Mouse (Mus musculus): ENCODE measurements around the gene Ptprg.

Gene Ptprg

GRCm38 (mm10) chr14:11618140-11618705 is 64.9 kb downstream of the Ptprg start:
- DNase-seq (ENCODE audit: low spot score), result no peak

DNA sequence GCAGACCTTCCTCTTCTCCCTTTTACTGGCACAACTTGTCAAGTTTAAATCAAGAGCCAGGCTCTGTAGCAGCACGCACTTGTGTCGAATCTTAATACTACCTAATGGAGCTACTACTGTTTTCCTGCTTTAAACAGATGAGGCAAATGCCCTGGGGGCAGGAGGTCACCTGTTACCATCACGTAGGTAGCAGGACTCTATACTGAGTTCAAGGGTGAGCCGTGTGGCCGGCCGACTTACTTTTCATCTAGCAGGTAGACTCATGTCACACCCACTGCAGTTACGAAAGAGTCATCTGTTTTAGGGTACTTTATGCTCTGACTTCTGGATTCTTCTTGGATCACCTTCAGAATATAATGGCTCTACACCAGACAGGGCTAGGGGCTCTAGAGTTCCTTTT is 66.3 kb downstream of the Ptprg start:
- no peak for DNase-seq (ENCODE audit: low spot score)

- no peak for DNase-seq (ENCODE audit: low spot score)
Measured at GRCm38 (mm10) chr14:11620314-11620713, 67.0 kb downstream of the Ptprg start.

DNA sequence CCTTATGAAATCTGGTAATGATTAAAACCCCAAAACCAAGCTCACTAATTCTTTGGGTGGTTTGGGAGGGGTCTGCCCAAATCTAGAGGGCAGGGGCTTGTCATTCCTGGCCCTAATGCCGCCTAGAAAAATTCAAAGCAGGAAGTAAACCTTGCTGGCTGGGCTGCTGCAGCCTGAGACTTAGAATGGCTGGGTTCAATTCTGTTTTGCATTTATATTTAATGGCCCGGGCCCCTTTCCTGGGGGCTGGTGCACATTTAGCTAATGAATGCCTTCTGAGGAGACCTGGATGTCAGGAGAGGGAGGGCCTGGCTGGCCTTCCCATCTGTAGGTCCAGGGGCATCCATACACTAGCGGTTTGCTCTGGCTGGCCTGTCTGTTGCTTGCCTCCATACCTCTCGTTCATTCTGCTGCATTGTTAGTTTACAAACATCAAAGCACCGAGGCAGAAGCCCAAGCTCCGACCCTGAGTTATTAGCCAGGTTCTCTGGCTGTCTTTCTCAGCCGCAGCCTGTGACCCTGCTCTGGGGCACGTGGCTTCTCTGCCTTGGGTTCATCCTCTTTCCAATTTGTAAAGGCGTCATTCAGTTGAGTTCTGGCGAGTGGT is 67.7 kb downstream of the Ptprg start:
- no peak for DNase-seq (ENCODE audit: low spot score)

DNA sequence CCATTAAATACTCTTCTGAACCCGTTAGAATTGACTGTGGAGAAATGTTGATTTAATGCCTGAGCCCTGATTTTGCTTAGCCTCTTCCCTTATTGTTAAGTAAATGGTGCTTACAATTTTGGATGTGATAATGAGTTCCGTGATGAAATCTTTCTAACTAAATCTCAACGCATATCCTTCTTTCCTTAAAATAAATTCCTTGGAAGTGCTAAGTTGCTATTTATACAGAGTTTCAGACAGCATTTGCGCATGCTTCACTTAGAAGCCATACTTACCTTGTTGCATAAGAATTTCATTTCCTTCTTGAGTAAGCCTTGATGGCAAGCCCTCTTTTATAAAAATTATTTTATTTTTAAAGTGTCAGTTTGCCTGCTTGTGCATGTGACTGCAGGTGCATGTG is 70.2 kb downstream of the Ptprg start:
- no peak for DNase-seq (ENCODE audit: low spot score)

- DNase-seq (ENCODE audit: low spot score), result no peak
Measured at GRCm38 (mm10) chr14:11630736-11631135, 77.4 kb downstream of the Ptprg start.

GRCm38 (mm10) chr14:11631505-11631904 is 78.2 kb downstream of the Ptprg start:
- DNase-seq (ENCODE audit: low spot score), result no peak

DNA sequence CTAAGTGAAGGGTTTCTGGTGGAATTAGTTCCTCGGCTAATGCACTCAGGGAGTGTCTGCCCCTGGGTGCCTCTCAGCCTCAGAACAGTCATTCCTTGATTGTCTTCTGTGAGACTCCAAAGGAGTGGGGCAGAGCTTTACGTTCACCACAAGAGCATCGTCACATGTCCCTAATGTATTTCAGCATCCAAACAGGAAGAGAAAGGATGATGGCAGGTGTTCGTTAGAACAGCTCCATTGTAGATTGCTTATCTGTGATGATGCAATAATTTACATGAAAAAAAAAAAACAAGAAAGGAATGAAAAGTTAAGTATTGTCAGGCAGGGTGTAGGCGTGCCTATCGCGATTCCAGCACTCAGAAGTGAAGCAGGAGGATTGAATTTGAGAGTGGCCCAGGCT is 84.3 kb downstream of the Ptprg start:
- DNase-seq (ENCODE audit: low spot score), result no peak

DNA sequence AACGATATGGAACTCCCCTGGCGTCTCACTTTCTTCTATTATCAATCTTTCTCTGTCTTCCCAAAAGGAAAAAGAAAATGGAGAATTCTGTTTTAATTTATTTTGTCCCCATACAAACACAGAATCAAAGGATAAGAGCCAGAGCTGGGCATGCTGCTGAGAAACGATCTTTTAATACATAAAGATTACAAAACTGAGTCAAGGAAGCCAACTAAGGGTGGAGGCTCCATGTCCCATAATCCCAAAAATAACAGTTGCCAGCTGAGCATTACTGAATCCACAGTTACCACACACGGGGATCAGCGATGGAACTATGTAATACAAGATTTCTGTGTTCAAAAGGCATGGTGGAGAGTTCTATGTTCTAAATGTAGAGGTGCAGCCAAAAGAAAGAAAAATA is 86.0 kb downstream of the Ptprg start:
- no peak for DNase-seq (ENCODE audit: low spot score)

GRCm38 (mm10) chr14:11640372-11640771 is 87.0 kb downstream of the Ptprg start:
- DNase-seq (ENCODE audit: low spot score), result no peak

GRCm38 (mm10) chr14:11640996-11641395 is 87.7 kb downstream of the Ptprg start:
- no peak for DNase-seq (ENCODE audit: low spot score)

DNA sequence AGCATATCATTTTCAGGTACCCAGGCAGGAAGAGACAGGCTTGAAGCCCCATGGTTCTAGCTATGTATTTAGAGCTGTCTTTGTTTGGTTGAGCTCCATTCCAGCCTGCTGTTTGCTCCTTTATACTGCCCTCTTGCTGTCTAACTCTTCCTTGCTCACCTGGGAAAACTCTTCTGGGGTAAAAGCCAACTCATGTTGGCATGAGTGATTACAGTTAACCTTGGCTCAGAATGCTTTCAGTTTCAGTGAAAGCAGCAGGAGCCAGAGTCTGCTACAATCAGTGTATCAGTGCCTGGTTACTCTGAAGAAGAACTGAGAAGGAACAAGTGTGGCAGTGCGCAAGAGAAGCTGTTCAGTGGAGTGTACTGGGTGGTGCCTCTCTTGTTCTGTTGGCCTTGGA is 89.6 kb downstream of the Ptprg start:
- peak; percentile 53 for DNase-seq (ENCODE audit: low spot score)

DNA sequence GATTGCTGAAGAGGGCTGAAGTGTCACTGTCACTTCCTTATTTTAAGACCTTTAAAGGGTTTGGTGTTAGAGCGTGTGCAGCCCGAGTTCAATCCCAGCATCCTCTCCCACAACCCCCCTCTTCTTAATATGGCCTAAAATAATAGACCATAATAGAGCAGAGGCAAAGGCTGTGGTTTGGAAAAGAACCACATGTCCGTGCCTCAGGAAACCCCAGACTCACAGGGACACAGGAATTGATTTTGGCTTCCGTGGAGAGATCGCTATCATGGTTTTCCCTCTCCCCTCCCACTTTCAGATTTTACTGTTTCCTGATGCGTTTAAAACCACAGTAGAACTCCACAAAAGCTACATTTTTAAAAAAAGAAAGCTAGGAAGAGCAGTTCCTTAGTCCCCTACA is 104.0 kb downstream of the Ptprg start:
- DNase-seq (ENCODE audit: low spot score), result no peak

DNA sequence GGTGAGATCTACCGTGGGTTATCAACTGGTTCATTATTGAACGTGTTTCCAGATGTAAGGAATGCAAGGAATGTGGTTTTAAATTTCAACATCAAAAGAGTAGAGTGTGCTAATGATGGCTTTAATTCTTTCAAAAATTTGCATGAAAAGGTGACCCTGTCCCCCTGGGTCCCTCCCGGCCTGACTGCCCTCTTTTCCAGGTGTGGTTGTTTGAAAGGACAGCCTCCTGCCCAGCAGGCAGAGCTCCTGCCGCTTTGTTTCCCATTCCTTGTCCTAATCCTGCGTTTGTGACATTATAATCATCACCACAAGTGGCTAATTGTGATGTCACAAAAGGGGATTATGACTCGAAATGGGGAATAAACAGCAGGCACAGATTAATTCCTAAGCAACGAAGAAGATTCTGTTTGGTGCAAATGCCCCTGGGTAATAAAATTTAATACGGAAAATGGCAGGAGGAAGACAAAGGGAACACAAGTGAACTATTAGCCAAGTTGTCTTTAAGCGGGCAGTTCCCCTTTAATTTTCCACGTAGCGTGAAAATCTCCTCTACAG is 110.4 kb downstream of the Ptprg start:
- DNase-seq (ENCODE audit: low spot score), result no peak

GRCm38 (mm10) chr14:11664302-11664701 is 111.0 kb downstream of the Ptprg start:
- DNase-seq (ENCODE audit: low spot score), result no peak

DNA sequence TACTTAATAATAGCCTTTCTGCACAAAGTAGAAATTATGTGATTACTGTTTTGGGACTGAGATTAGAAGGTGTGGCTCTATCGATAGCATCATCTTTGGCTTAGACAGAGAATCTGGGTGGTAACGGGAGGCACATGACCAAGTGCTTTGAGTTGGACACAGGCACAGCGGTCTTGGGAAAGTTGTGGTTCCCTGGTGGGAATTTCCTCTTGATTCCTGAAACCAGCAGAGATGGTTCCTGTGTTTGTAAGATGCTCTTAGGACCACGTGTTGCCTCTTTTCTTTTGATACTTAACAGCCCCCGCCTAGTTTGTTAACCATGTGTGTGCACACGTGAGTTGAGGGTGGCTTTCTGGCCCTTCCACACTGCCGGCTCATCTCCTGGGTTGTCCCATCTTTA is 111.7 kb downstream of the Ptprg start:
- no peak for DNase-seq (ENCODE audit: low spot score)

- DNase-seq (ENCODE audit: low spot score), result no peak
Measured at GRCm38 (mm10) chr14:11667762-11668161, 114.4 kb downstream of the Ptprg start.

GRCm38 (mm10) chr14:11670847-11671246 is 117.5 kb downstream of the Ptprg start:
- no peak for DNase-seq (ENCODE audit: low spot score)

DNA sequence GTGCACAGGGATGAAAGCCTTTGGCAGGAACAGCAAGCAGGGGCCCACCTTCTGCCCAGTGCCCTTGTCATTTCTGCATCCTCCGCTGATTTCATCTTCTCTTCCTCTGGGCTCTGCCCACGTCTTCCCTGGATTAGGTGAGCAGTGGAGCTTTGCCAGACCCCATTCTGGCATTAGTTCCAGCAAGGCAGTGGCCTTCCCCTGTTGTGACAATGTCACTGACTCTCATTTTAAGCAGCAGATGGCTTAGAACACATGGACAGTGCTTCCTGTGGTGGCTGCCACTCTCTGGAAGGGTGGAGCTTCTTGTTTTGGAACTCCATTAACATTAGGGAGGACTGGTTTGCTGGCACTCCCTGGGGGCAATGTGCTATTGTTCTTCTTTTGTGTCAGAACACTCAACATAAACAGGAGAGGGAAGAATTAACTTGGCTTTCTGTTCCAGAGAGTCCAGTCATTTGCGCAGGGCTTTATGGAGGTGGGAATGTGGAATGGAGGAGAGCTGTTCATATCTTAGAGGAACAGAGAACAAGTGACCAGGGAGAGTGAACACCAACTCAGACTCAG is 119.7 kb downstream of the Ptprg start:
- no peak for DNase-seq (ENCODE audit: low spot score)

DNA sequence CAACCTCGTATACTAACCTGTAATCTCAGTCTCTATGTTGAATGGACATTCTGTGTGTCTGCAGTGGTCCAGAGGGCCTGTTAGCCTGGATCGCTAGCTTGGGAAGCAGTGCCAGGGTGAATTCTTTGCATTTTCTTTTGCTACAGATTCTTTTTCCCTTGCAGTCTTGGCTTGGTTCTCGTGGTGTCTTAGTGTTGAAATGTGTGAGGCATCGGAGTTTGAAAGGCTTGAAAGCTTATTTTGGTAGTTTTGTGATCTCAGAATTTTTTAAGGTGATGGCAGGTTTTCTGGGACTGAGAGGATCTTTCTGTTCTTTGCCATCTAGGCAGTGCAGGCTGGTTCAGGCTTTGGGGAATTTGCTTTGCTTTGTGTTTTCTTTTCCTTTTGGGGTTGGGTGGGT is 124.9 kb downstream of the Ptprg start:
- no peak for DNase-seq (ENCODE audit: low spot score)

DNA sequence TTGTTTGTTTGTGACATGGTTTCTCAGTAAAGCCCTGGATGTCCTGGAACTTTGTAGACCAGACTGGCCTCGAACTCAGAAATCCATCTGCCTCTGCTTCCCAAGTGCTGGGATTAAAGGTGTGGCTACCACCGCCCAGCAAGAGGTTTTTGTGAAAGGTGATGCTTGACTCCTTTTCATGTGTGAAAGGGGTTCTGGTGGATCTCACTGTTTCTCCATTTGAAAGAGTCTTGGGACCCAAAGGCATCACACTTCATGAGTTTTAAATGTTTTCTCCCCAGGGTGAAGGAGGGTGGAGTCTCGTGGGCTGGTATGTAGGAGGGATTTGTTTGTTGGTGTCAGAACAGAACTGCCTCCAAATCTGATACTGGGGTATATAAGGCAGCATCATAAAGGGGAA is 126.4 kb downstream of the Ptprg start:
- no peak for DNase-seq (ENCODE audit: low spot score)

GRCm38 (mm10) chr14:11680621-11681020 is 127.3 kb downstream of the Ptprg start:
- DNase-seq (ENCODE audit: low spot score), result no peak

GRCm38 (mm10) chr14:11682441-11682840 is 129.1 kb downstream of the Ptprg start:
- no peak for DNase-seq (ENCODE audit: low spot score)
